In the genomic region with DNA sequence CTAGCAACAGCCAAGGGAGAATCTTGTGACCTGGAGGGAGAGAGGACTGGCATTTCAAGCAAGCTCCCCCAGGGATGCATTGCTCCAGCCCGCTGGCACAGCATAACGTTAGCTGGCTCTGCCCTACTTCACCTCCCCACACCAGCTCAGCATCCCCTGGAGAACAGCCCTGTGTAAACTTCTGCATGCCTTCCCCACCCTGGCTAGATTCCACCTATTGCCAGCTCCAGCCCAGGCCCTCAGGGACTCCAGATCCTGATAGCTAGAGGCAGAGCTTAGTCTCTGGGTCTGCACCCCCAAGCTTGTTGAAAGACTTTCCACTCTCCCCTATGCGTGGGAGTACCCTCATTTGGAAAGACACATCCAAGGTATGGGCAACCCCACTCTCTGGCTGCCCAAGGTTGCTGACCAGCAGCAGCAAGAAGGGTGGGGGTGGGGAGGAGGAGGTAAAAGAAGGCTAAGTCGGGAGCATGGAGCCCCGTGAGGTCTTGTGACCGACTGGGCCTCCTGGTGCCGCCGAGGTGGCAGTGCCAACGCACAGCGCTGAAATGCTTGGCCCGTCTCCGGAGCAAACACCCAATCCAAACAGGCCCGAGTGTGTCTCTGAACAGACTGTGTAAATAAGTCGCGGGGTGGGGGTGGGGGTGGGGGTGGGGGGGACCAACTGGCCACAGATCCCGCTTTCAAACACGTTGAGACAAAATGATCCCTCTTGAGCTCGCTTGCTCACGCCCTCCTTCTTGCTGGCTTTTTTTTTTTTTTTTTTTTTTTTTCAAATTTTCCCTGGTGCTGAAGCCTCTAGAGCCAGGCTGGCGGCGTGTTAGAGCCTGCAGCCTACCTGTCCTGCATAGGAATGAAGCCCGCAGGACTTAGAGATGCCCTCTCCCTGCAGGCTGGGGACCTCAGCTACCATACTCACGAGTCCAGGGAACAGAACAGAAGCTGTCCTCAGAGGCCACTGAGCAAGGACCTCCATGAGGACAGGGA, we compare ENCODE assay signal across 8 mouse cellular contexts.
DNase-seq lines count a peak whose midpoint lies in the region; ATAC-seq lines count a peak whose summit lies in the region.

No protein-coding gene starts in this region.

- no peak overlapping the region for H3K9ac ChIP-seq in neural tube, embryonic 13.5 days
- no peak overlapping the region for H3K9ac ChIP-seq in midbrain, embryonic 16.5 days (ENCODE audit: low read depth, low read length)

- no peak overlapping the region for H3K4me3 ChIP-seq in neural tube, embryonic 13.5 days
- no peak overlapping the region for H3K4me3 ChIP-seq in midbrain, embryonic 16.5 days (ENCODE audit: low read depth, low read length)

- WGBS in neural tube, embryonic 13.5 days, result 84% methylated on average over 23 of the region's 23 CpGs
- WGBS in midbrain, embryonic 16.5 days, result 72% methylated on average over 23 of the region's 23 CpGs

- H3K36me3 ChIP-seq in neural tube, embryonic 13.5 days, result no peaks in the 10 kb centered on the region
- H3K36me3 ChIP-seq in midbrain, embryonic 16.5 days (ENCODE audit: control insufficient read depth, insufficient read depth, low read length), result no peaks in the 10 kb centered on the region

- H3K4me2 ChIP-seq in neural tube, embryonic 13.5 days, result no peak overlapping the region
- no peak overlapping the region for H3K4me2 ChIP-seq in midbrain, embryonic 16.5 days (ENCODE audit: low read length)

- no peaks in the 10 kb centered on the region for H3K9me3 ChIP-seq in neural tube, embryonic 13.5 days
- H3K9me3 ChIP-seq in midbrain, embryonic 16.5 days (replicated peaks; ENCODE audit: control insufficient read depth, low read length, poor library complexity, severe bottlenecking), result no peaks in the 10 kb centered on the region

- peak; percentile 52 for DNase-seq in adrenal gland, adult 2 months
- DNase-seq in adrenal gland, adult 8-10 months, result no peak
- DNase-seq in neural tube, embryonic 10.5 days (ENCODE audit: extremely low spot score, low spot score), result no peak
- DNase-seq in left cerebral cortex, postnatal 4 days, result peak; percentile 48
- no peak for DNase-seq in spleen, postnatal 10 days (ENCODE audit: low spot score in 2 of 2)
- no peak for DNase-seq in right cerebral cortex, adult 2 months (ENCODE audit: low spot score in 2 of 2)

- intact Hi-C loops in left cerebral cortex, postnatal 4 days (cut with DNase I), result no loop called here

- peaks cover 33% of the 10 kb centered on the region for H3K4me1 ChIP-seq in neural tube, embryonic 13.5 days (replicated peaks)
- H3K4me1 ChIP-seq in midbrain, embryonic 16.5 days (ENCODE audit: control insufficient read depth, insufficient read depth, low read length), result no peaks in the 10 kb centered on the region; the same call in 1 of the 2 replicates

- peak overlapping the region; percentile 23; the same call in 1 of the 2 replicates for H3K27ac ChIP-seq in neural tube, embryonic 13.5 days (replicated peaks)
- H3K27ac ChIP-seq in midbrain, embryonic 16.5 days (ENCODE audit: low read length), result peak overlapping the region; percentile 44; the same call in 1 of the 2 replicates

- ATAC-seq in neural tube, embryonic 13.5 days (ENCODE audit: low read depth), result no peak
- peak; percentile 71 for ATAC-seq in midbrain, embryonic 16.5 days

- no peaks in the 10 kb centered on the region for H3K27me3 ChIP-seq in neural tube, embryonic 13.5 days
- no peaks in the 10 kb centered on the region for H3K27me3 ChIP-seq in midbrain, embryonic 16.5 days (ENCODE audit: control insufficient read depth, insufficient read depth, low read depth, low read length)

Comparison
In these comparisons a context has a peak if more than half of its experiments do, and no peak if none do; other contexts are left out.
1. DNase-seq: peak in adrenal gland, adult 2 months (single experiment) and left cerebral cortex, postnatal 4 days (single experiment); none in adrenal gland, adult 8-10 months (single experiment), neural tube, embryonic 10.5 days (single experiment), spleen, postnatal 10 days (0 of 2) and right cerebral cortex, adult 2 months (0 of 2).